8 mouse cellular contexts compared by ENCODE assay signal in genomic region chrX:35888087-35888895, GRCm38 (mm10). TPM values are rescaled to one million over a fixed set of nuclear protein-coding genes. Genes with fewer than 3 reads are reported as not detected.
DNase-seq lines count a peak whose midpoint lies in the region; ATAC-seq and TF ChIP-seq lines count a peak whose summit lies in the region.

Gene Dock11 (plus strand): TSS chrX:35888832.

- no peak for TF ChIP-seq CTCF in lung, postnatal 0 days (IDR thresholded peaks at IDR 0.05)

- H3K27ac ChIP-seq in lung, postnatal 0 days (ENCODE audit: low read length): no peak within 1 kb of the TSS

- no peaks in the 10 kb centered on the region for H3K9me3 ChIP-seq in lung, postnatal 0 days (ENCODE audit: low read length)

- peak; percentile 88 for ATAC-seq in frontal cortex, adult (ENCODE audit: low TSS enrichment)
- peak; percentile 90 to 93 for ATAC-seq in hematopoietic stem cell, adult 5-6 weeks (replicated peaks in 1 of 2; ENCODE audit: insufficient read depth in 1 of 2, low FRiP score in 2 of 2, low TSS enrichment in 1 of 2, low read depth in 1 of 2, poor library complexity in 2 of 2, severe bottlenecking in 2 of 2)
- peak; percentile 85 for ATAC-seq in lung, postnatal 0 days

- peak within 1 kb of the TSS; percentile 68 for H3K4me2 ChIP-seq in lung, postnatal 0 days (replicated peaks; ENCODE audit: low read depth, low read length)

- 13% methylated on average over 13 of the region's 38 CpGs for WGBS in lung, postnatal 0 days

- no peak within 1 kb of the TSS for H3K9ac ChIP-seq in lung, postnatal 0 days (replicated peaks; ENCODE audit: low read depth)

- H3K4me1 ChIP-seq in lung, postnatal 0 days (ENCODE audit: insufficient read depth, low read depth, low read length): no peaks in the 10 kb centered on the region

- TF ChIP-seq EP300 in lung, postnatal 0 days (IDR thresholded peaks at IDR 0.05): no peak

- H3K4me3 ChIP-seq in lung, postnatal 0 days (ENCODE audit: low read depth, low read length): peak within 1 kb of the TSS; percentile 48

- H3K36me3 ChIP-seq in lung, postnatal 0 days (ENCODE audit: insufficient read depth, low read length): no peaks in the 10 kb centered on the region

- DNase-seq in MN1 (ENCODE audit: low spot score): peak; percentile 74
- peak; percentile 30 for DNase-seq in cerebellum, adult 9-10 months
- DNase-seq in layer of hippocampus, adult 9-11 months: peak; percentile 42
- DNase-seq in lung, postnatal 0 days (ENCODE audit: low spot score): peak; percentile 61
- DNase-seq in ovary, adult 18-20 months (ENCODE audit: low spot score): peak; percentile 31
- DNase-seq in thymus, postnatal 0 days (ENCODE audit: low spot score): peak; percentile 74

- no peaks in the 10 kb centered on the region for H3K27me3 ChIP-seq in lung, postnatal 0 days (replicated peaks; ENCODE audit: insufficient read depth, low read length)

RNA-seq across cellular contexts. Expression of gene Dock11, which starts in this region (rescaled TPM):
- total RNA-seq in hematopoietic stem cell, adult 5-6 weeks (2017): 147 and 168 TPM in 2 replicates
- polyA plus RNA-seq in lung, postnatal 0 days (2015; fragmentation: Nextera tagmentation; extraction: Ambion mirVana): 2.3 and 2.9 TPM in 2 replicates
- polyA plus RNA-seq in thymus, postnatal 0 days (2015; fragmentation: Nextera tagmentation; extraction: Ambion mirVana): 15.8 and 17.3 TPM in 2 replicates
